Mouse (Mus musculus): ENCODE results near the gene Ube2u. TPM values are rescaled to one million over a fixed set of nuclear protein-coding genes. Genes with fewer than 3 reads are reported as not detected.

The Ube2u gene
- total RNA-seq (2014; rRNA removed; ENCODE audit: low replicate concordance) (not detected in 2 replicates), polyA plus RNA-seq (2015; fragmentation: Nextera tagmentation; extraction: Ambion mirVana) (0.18 and 0.22 TPM in 2 replicates)

GRCm38 (mm10) chr4:100478592-100479321 is at the start of gene Ube2u:
Gene Ube2u (plus strand): TSS chr4:100478849.
- Histone ChIP-seq H3K4me1 (ENCODE audit: control insufficient read depth, insufficient read depth) (no peaks in the 10 kb centered on the region), H3K27ac (ENCODE audit: low read depth) (no peak within 1 kb of the TSS), H3K4me2 (ENCODE audit: low read depth, low read length) (peak within 1 kb of the TSS; percentile 47), H3K36me3 (replicated peaks; ENCODE audit: control insufficient read depth, insufficient read depth, low read length) (no peaks in the 10 kb centered on the region), H3K9me3 (replicated peaks; ENCODE audit: control insufficient read depth, low read length) (no peaks in the 10 kb centered on the region), H3K4me3 (ENCODE audit: low read depth, low read length) (peak within 1 kb of the TSS; percentile 27), H3K27me3 (ENCODE audit: control insufficient read depth, insufficient read depth, low read length) (no peaks in the 10 kb centered on the region), H3K9ac (replicated peaks; ENCODE audit: low read depth, low read length) (no peak within 1 kb of the TSS)
- 24% methylated on average over 15 of the region's 15 CpGs for WGBS
- peak; percentile 64 for ATAC-seq (ENCODE audit: insufficient read depth, low read depth)
- no peak for TF ChIP-seq CTCF (IDR thresholded peaks at IDR 0.05; ENCODE audit: low read depth)
- TF ChIP-seq EP300 (IDR thresholded peaks at IDR 0.05; ENCODE audit: low read depth), result no peak
- DNase-seq (ENCODE audit: low spot score), result peak; percentile 68

GRCm38 (mm10) chr4:100429371-100429900 is 49.2 kb upstream of the Ube2u start:
- 79% methylated on average over 2 of the region's 2 CpGs for WGBS
- ATAC-seq (ENCODE audit: insufficient read depth, low read depth), result no peak
- no peak for DNase-seq (ENCODE audit: low spot score)
- H3K36me3 ChIP-seq (replicated peaks; ENCODE audit: control insufficient read depth, insufficient read depth, low read length), result peaks cover 11% of the 10 kb centered on the region
- H3K4me3 ChIP-seq (ENCODE audit: low read depth, low read length), result no peak overlapping the region
- no peak for TF ChIP-seq EP300 (IDR thresholded peaks at IDR 0.05; ENCODE audit: low read depth)
- TF ChIP-seq CTCF (IDR thresholded peaks at IDR 0.05; ENCODE audit: low read depth), result no peak
- H3K27ac ChIP-seq (ENCODE audit: low read depth), result no peak overlapping the region
- no peaks in the 10 kb centered on the region for H3K4me1 ChIP-seq (ENCODE audit: control insufficient read depth, insufficient read depth)
- H3K9me3 ChIP-seq (replicated peaks; ENCODE audit: control insufficient read depth, low read length), result no peaks in the 10 kb centered on the region
- no peak overlapping the region for H3K9ac ChIP-seq (replicated peaks; ENCODE audit: low read depth, low read length)
- H3K4me2 ChIP-seq (ENCODE audit: low read depth, low read length), result no peak overlapping the region
- no peaks in the 10 kb centered on the region for H3K27me3 ChIP-seq (ENCODE audit: control insufficient read depth, insufficient read depth, low read length)

DNA sequence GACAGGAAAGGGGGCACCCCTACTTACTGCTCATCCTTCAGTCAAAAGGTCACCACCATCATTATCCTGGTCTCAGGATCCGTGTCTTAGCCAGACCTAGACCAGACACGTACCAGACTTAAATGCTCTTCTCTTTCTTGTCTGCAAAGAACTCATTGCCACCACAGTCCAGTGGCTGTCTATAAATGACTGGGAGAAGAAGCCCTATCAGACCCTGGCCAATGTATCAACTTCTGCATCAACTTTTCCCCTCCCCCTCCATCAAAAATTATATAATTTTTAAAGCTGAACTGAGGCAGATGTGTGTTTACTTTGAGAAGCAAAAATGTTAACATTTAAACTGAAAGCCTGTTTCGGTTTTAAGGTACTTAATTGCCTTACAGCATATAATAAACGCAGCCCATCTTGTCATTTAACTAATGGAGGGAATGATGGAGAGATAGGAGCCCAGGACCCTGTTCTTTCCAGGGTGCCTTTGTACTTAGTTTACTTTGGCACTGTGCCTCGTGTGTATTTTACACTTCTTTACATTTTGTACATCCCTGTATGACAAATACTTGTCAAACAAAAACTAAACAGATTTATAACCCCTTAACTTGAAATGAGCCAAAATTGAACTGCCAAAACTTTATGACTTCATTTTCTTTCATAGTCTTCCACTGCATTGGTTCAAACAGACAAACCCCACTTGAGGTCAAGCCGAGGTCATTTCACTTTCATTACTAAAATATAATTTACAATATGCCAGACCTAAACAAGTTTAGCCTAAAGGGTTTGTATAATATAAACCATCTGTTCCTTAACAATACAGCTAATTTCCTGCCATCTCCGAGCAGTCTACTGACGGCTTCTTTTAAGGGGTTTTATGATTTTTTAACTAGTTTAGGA is 43.1 kb upstream of the Ube2u start:
- no peak for ATAC-seq (ENCODE audit: insufficient read depth, low read depth)
- no peaks in the 10 kb centered on the region for H3K27me3 ChIP-seq (ENCODE audit: control insufficient read depth, insufficient read depth, low read length)
- TF ChIP-seq EP300 (IDR thresholded peaks at IDR 0.05; ENCODE audit: low read depth), result no peak
- no peak for TF ChIP-seq CTCF (IDR thresholded peaks at IDR 0.05; ENCODE audit: low read depth)
- whole genome bisulfite sequencing, result 72% methylated on average over 8 of the region's 8 CpGs
- H3K4me2 ChIP-seq (ENCODE audit: low read depth, low read length), result no peak overlapping the region
- no peaks in the 10 kb centered on the region for H3K9me3 ChIP-seq (replicated peaks; ENCODE audit: control insufficient read depth, low read length)
- H3K4me1 ChIP-seq (ENCODE audit: control insufficient read depth, insufficient read depth), result no peaks in the 10 kb centered on the region
- DNase-seq (ENCODE audit: low spot score), result no peak
- no peak overlapping the region for H3K4me3 ChIP-seq (ENCODE audit: low read depth, low read length)
- H3K27ac ChIP-seq (ENCODE audit: low read depth), result no peak overlapping the region
- H3K9ac ChIP-seq (replicated peaks; ENCODE audit: low read depth, low read length), result no peak overlapping the region
- peaks cover 1% of the 10 kb centered on the region; the same call in 1 of the 2 replicates for H3K36me3 ChIP-seq (replicated peaks; ENCODE audit: control insufficient read depth, insufficient read depth, low read length)

DNA sequence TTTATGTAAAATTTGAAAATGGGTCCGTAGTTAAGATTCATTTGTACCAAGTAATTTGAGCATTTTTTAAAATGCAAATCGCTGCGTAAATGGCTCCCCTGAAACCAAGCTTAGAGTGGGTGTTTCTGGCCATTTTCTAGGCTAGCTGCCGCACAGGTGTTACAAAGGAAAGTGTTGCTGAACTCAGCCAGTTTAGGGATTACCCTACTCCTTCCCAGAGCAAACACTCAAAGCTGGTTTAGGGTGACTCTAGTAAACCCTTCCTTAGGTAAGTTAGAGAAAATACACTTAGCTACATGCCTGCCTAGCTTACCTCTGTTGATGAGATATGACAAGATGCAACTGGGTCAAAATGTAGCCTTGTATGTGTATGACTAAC is 42.5 kb upstream of the Ube2u start:
- 87% methylated on average over 4 of the region's 4 CpGs for WGBS
- H3K36me3 ChIP-seq (replicated peaks; ENCODE audit: control insufficient read depth, insufficient read depth, low read length), result peaks cover 8% of the 10 kb centered on the region
- no peak overlapping the region for H3K4me3 ChIP-seq (ENCODE audit: low read depth, low read length)
- no peaks in the 10 kb centered on the region for H3K27me3 ChIP-seq (ENCODE audit: control insufficient read depth, insufficient read depth, low read length)
- no peak overlapping the region for H3K27ac ChIP-seq (ENCODE audit: low read depth)
- no peak for TF ChIP-seq EP300 (IDR thresholded peaks at IDR 0.05; ENCODE audit: low read depth)
- TF ChIP-seq CTCF (IDR thresholded peaks at IDR 0.05; ENCODE audit: low read depth), result no peak
- ATAC-seq (ENCODE audit: insufficient read depth, low read depth) (no peak), DNase-seq (ENCODE audit: low spot score) (no peak)
- H3K4me1 ChIP-seq (ENCODE audit: control insufficient read depth, insufficient read depth), result no peaks in the 10 kb centered on the region
- H3K9ac ChIP-seq (replicated peaks; ENCODE audit: low read depth, low read length), result no peak overlapping the region
- H3K4me2 ChIP-seq (ENCODE audit: low read depth, low read length), result no peak overlapping the region
- no peaks in the 10 kb centered on the region for H3K9me3 ChIP-seq (replicated peaks; ENCODE audit: control insufficient read depth, low read length)

DNA sequence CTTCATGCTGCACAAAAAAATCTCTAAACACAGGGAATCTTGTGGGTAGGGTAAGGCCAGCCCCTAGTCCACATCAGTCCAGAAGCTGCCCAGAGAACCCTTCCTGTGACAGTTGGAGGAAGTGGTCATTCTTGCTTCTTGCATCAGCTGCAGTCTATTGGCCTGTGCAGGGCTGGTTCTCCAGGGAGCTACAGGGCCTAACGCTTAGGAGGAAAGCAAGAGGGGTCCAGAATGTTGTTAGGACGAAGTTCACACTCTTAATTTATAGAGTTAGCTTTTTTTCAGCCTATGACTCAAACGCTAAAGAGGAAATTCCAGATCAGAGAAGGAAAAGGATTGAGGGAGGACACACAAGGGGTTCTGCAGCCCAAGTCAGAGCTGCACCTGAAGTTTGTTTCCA is 31.8 kb upstream of the Ube2u start:
- ATAC-seq (ENCODE audit: insufficient read depth, low read depth) (no peak), DNase-seq (ENCODE audit: low spot score) (no peak)
- Histone ChIP-seq H3K4me2 (ENCODE audit: low read depth, low read length) (no peak overlapping the region), H3K27ac (ENCODE audit: low read depth) (no peak overlapping the region), H3K9me3 (replicated peaks; ENCODE audit: control insufficient read depth, low read length) (no peaks in the 10 kb centered on the region), H3K4me3 (ENCODE audit: low read depth, low read length) (no peak overlapping the region), H3K9ac (replicated peaks; ENCODE audit: low read depth, low read length) (no peak overlapping the region), H3K4me1 (ENCODE audit: control insufficient read depth, insufficient read depth) (no peaks in the 10 kb centered on the region), H3K27me3 (ENCODE audit: control insufficient read depth, insufficient read depth, low read length) (no peaks in the 10 kb centered on the region), H3K36me3 (replicated peaks; ENCODE audit: control insufficient read depth, insufficient read depth, low read length) (peaks cover 5% of the 10 kb centered on the region)
- 54% methylated on average over 3 of the region's 3 CpGs for WGBS
- no peak for TF ChIP-seq EP300 (IDR thresholded peaks at IDR 0.05; ENCODE audit: low read depth)
- no peak for TF ChIP-seq CTCF (IDR thresholded peaks at IDR 0.05; ENCODE audit: low read depth)
